Mouse (Mus musculus): ENCODE data around the gene Cdpf1.

Cdpf1 gene

GRCm38 (mm10) chr15:85808031-85808430 is 3.5 kb downstream of the Cdpf1 start:
- no peak for DNase-seq

DNA sequence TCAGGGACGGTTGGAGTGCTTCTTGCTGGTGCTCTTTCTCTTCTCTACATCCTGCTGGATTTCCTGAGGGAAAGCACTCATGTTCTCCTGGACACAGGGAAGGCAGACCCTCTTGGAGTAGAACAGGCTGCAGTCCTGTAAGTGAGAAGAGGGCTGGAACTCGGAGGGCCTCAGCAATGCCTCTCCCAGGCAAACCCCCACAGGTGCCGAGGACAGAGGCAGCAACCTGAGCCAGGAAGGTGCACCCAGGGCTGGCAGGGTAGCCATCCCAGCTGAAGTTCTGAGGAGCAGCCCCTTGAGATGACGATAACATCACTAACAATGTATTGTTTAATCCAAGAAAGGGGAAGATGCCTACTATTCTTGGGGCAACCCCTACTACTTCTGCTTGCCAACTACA is 4.1 kb downstream of the Cdpf1 start:
- DNase-seq, result no peak

- DNase-seq, result no peak
These were observed 4.6 kb downstream of the Cdpf1 start for GRCm38 (mm10) chr15:85806886-85807285.

DNA sequence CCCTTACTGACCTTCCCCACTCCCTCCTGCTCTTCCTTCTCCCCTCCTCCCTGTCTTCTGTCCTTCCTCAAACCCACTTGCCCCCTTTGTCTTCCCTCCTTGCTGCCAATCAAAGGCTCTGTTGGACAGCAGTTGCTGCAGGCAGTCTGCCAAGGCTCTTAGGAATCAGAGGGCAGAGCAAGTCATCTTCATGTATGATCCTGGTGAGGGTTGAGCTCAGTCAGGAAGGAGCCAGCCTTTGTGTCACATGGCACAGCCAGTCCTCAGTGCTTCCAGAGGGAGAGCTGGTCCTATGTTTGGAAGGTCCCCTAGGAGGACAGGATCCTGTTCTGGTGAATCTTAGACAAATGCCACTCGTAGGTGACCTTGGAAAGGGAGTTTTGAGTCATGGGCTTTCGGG is 8.6 kb downstream of the Cdpf1 start:
- peak; percentile 50 for DNase-seq

- no peak for DNase-seq
These were observed 12.8 kb downstream of the Cdpf1 start for GRCm38 (mm10) chr15:85798676-85799075.

- no peak for DNase-seq
These were observed 16.0 kb downstream of the Cdpf1 start for GRCm38 (mm10) chr15:85795516-85795915.

DNA sequence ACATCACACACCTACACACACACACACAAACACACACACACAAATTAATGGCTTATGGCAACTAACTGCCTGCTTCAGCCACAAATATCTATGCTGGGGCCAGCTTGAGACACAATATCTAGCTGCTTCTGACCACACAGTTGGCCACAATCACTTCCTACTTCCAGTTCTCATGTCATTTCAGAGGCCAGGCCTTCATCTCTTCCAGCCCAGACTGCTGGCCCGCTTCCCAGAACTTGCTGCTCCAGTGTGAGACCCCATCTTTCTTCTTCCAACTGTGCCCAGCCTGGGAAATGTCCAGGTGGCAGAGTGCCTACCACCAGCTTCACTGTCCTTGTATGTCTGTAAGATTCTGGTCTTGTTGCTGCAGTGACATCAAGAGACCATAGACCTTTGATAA is 18.7 kb downstream of the Cdpf1 start:
- DNase-seq, result no peak

- DNase-seq, result no peak
These were observed 20.0 kb downstream of the Cdpf1 start for GRCm38 (mm10) chr15:85791449-85791848.

GRCm38 (mm10) chr15:85788633-85789032 is 22.9 kb downstream of the Cdpf1 start:
- DNase-seq, result peak; percentile 64

GRCm38 (mm10) chr15:85788051-85788450 is 23.4 kb downstream of the Cdpf1 start:
- DNase-seq, result no peak

DNA sequence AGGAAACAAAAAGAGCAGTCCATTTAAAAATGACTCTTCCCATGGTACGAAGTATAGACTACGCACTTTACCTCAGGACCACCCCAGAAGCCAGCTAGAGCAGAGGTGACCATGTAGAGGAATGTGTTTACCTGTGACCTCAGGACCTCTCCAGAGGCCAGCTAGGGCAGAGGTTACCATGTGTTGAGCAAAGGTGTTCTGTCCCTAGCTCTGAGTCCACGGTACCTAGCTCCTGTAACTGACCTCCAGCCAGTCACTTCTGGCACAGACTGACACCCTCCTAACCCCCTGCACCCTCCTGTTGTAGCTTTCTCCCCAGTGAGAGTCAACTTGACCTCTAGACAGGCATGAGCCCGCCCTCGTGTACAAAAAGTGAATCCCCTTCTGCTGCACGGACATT is 24.0 kb downstream of the Cdpf1 start:
- no peak for DNase-seq

- DNase-seq, result no peak
These were observed 24.8 kb downstream of the Cdpf1 start for GRCm38 (mm10) chr15:85786711-85787110.

DNA sequence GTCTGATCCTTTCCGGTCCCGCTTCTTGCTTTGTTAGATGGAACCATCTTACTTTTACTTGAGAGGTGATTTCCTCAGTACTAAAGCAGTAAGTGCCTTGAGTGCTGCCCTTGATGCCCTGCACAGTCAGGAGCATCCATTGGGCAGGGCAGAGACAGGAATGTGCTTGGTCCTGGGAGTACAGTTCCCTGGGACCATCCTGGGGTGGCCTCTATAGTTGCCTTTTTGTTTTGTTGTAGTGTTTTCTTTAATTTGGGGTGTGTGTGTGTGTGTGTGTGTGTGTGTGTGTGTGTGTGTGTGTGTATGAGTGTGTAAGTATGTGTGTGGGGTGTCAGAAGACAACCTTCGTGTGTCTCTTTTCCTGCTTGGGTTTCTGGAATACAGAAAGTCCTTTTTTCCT is 27.2 kb downstream of the Cdpf1 start:
- no peak for DNase-seq

DNA sequence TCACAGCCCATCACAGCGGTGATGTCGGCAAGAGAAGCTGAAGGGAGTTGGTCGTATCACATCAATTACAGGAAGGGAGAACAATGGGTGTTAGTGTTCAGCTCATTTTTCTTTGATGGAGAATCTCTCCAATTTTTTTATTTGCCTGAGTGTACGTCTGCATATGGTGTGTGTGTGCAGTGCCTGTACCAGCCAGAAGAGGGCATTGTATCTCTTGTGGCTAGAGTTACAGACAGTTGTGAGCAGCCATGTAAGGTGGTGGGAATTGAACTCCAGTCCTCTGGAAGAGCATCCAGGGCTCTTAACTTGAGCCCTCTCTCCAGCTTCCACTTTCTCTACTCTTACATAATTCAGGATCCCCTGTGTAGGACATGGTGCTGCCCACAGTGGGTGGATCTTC is 28.4 kb downstream of the Cdpf1 start:
- DNase-seq, result no peak

- DNase-seq, result peak; percentile 75
These were observed 32.6 kb downstream of the Cdpf1 start for GRCm38 (mm10) chr15:85778891-85779290.

DNA sequence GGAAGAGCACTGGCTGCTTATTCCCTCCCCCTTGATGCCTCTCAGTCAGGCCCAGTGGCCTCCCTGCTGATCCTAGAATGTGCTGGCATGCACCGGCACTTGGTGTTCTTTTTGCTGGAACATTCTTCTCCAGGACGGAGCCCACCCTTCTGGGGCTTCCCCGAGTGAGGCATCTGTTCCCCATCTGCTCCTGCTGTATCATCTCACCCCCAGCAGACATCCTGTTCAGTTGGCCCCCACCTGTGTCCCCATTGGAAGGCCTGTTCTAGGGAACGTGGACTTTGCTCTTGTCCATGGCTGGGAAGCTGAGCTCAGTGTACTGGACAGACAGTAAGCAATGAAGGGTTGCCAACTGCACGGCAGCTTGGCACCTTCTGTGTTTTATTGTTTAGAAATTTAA is 34.7 kb downstream of the Cdpf1 start:
- peak; percentile 92 for DNase-seq

DNA sequence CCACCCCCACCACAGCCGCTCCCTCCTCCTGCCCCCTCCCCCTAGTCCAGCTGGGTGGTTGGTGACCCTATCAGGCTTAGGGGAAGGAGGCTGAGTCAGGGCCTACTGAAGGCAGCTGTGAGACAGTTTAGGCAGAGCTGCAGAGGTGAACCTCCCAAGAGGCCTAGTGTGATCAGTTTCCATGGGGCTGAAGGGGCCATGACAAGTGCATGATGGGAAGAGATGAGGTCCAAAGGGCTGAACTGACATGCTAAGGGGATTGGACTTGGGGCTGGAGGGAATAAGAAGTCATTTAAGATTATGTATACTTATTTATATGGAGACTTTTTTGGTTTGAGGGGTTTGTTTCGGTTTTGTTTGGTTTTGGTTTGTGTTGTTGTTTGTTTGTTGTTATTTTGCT is 35.3 kb downstream of the Cdpf1 start:
- no peak for DNase-seq

- no peak for DNase-seq
These were observed 36.5 kb downstream of the Cdpf1 start for GRCm38 (mm10) chr15:85775001-85775400.

GRCm38 (mm10) chr15:85774419-85774818 is 37.1 kb downstream of the Cdpf1 start:
- no peak for DNase-seq

DNA sequence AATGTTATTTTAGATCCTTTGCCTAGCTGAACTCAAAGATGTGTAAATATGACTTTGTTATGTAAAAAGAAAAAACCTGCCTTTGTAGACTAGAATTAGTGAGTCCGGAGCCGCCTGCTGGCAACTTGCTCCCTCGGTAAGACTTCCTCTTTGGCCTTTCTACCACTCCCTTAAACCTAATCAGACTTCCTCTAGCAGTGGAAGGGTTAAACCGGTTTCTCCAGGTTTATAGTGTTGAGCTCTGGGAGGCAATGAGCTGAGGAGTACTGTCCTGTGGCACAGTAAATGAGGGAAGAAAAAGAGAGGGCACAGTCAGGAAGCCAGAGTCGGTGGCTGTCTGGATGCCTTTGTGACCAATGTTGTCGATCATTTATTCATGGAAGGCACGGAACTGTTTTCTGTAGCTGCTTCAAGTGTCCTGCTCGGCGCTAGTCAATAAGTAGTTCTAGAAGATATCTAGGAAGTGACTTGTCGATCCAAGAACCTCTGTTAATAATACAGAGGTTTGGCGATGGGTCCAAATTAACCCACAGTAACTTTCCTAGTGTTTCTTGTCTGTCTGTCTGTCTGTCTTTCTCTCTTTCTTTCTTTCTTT is 39.3 kb downstream of the Cdpf1 start:
- DNase-seq, result peak; percentile 78

- peak; percentile 92 for DNase-seq
These were observed 40.0 kb downstream of the Cdpf1 start for GRCm38 (mm10) chr15:85771306-85772121.

GRCm38 (mm10) chr15:85768991-85769390 is 42.5 kb downstream of the Cdpf1 start:
- DNase-seq, result no peak

GRCm38 (mm10) chr15:85766677-85767076 is 44.8 kb downstream of the Cdpf1 start:
- DNase-seq, result no peak

- no peak for DNase-seq
These were observed 46.5 kb downstream of the Cdpf1 start for GRCm38 (mm10) chr15:85765022-85765421.

GRCm38 (mm10) chr15:85762761-85763160 is 48.7 kb downstream of the Cdpf1 start:
- no peak for DNase-seq

Measured in kidney, adult 9 months (tissue).